Mouse (Mus musculus) cerebellum, adult 9-11 months (tissue): ENCODE measurements around the gene Ptpa.
A peak's percentile ranks its signal among the peaks of the same experiment; 100 is the strongest.

ENCODE experiments used
- DNase-seq: peaks from one replicate; pipeline ENCODE4 v3.0.0; 2022

Ptpa gene

GRCm38 (mm10) chr2:30402843-30403242 is 13.0 kb upstream of the Ptpa start:
- peak; percentile 65 for DNase-seq

GRCm38 (mm10) chr2:30403870-30404269 is 12.0 kb upstream of the Ptpa start:
- peak; percentile 53 for DNase-seq

GRCm38 (mm10) chr2:30407221-30407620 is 8.6 kb upstream of the Ptpa start:
- no peak for DNase-seq

DNA sequence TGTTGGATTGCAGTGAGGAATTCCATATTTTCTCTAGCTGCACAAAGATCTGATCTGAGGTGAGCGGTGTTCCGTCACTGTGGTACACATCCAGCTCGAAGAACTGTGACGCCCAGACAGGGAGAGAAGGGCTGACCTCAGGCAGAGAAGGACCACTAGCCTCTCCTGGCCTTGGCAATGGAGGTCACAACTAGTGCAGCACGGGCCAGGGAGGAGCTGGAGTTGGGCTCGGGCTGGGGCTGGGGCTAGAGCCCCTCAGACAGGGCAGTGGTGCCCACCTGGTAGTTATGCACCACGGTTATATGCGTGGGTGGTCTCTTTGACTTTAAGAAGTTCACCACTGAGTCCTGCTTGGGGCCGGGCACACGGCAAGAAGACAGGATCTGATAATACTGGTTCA is 8.1 kb upstream of the Ptpa start:
- no peak for DNase-seq

DNA sequence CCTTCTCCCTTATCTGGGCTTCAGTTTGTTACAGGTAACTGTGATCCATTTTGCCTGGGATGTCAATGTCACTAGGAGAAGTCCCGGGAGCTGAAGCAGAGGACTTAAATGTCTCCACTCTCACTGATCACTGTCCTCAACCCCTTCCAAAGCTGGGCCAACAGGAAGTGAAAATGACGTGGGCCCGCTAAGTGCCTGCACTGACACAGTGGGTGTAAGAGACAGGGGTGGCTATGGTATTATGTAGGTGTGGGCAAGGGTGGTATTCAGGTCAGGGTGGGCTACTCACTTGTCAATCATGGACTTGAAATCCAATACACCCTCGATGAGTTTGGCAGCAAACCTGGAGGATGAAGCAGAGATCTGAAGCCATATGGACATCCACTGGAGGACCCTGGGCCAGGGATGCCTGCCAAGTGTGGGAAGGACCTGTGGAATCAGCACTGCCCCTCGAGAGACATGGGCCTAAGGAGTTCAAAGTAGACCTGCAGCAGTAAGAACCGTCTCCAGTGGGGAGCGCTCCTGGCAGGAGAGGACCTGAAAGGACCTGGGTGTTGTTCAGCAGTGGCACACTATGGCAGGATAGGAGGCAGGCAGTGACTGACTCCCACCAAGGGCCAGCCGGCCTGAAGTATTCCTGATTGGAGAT is 7.3 kb upstream of the Ptpa start:
- DNase-seq: no peak

- no peak for DNase-seq
These were observed 6.2 kb upstream of the Ptpa start for GRCm38 (mm10) chr2:30409454-30410176.

DNA sequence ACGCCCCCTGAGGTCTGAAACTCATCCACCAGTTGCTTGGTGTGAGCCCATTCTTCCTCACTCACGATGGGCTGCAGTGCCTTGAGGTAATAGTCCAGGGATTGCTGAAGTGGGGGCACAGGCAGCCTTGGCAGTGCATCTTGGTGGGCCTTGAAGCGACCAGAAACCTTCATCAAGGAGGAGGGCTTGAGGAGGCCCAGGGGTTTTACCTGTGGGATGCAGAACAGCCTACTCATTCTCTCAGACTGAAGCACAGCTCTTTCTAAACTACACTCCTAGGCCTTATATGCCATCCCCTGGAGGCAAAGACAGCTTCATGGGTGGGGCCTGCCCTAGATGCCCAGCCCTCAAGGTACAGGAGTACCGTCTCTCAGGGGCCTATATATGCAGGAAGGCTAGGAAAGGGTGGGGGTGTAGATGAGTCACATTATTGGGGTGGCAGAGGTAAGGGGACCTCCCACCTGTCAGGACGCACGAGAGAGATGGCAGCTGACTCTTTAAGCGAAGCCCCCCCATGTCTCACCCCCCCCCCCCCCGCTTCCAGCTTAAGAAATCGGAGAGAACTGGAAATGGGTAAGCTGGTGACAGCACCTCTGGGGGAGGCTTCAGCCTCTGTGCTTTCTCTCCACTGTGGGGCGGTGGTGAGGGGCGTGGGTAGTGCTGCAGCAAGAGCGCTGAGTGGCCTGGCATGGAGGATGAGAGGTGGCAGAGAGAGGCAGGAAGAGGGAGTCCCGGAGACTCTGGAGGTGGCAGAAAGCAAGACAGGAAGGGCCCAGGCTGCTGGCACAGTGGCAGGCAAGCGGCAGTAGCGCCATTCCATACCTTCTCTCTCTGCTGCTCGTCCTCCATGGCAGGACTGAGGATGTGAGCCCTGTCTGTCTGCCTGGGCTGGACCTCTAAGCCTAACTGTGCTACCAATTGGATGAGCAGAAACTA is 2.5 kb upstream of the Ptpa start:
- peak; percentile 73 for DNase-seq

GRCm38 (mm10) chr2:30414101-30414500 is 1.7 kb upstream of the Ptpa start:
- DNase-seq: peak; percentile 79

GRCm38 (mm10) chr2:30414681-30415080 is 1.2 kb upstream of the Ptpa start:
- DNase-seq: peak; percentile 70

DNA sequence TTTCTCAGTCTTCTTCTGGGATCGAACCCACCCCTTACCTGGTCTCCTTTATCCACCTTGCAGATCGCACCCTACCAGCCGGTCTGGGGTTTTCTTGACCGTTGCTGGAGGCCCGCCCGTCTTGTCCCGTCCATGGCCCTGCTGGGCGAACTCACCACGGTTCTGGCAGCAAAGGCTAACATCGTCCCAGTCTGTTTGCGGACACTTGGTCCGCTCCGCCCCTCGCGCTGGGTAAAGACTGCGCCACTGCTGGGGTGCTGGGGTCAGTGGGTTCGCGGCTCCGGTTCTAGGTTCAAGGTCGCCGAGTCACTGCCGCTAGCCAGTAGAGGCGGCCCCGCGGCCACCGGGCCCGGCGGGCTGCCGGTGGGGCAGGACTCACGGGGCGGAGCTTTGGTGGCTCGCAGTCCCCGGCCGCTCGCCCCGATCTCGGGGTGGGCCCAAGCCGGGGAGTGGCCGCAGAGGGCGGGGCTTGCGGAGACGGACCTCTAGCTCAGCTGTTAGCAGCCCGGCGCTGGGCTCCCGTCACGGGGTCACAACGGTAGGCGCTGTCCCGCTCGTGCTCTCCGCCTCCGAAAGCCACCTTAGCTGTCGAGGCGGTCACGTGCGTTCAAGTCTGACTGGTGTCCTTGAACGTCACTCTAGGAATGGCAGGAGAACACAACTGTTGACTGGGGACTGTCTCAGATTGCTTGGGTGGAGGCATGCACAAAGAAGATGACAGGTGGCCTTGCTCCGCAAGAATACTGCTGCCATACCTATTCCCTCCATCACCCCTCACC is 493 bp upstream of the Ptpa start, which contains the start of gene Crat:
Gene Crat (minus strand): TSS at position 657 of the 779 bp plus-strand sequence.
- peak; percentile 97 for DNase-seq

GRCm38 (mm10) chr2:30416649-30416965 is 768 bp downstream of the Ptpa start:
- DNase-seq: no peak

GRCm38 (mm10) chr2:30417154-30417553 is 1.3 kb downstream of the Ptpa start:
- peak; percentile 45 for DNase-seq

- DNase-seq: peak; percentile 45
These were observed 1.8 kb downstream of the Ptpa start for GRCm38 (mm10) chr2:30417595-30418165.

- peak; percentile 50 for DNase-seq
These were observed 2.4 kb downstream of the Ptpa start for GRCm38 (mm10) chr2:30418259-30418658.

- peak; percentile 47 for DNase-seq
These were observed 3.3 kb downstream of the Ptpa start for GRCm38 (mm10) chr2:30419112-30419511.

GRCm38 (mm10) chr2:30421432-30421831 is 5.6 kb downstream of the Ptpa start:
- no peak for DNase-seq

DNA sequence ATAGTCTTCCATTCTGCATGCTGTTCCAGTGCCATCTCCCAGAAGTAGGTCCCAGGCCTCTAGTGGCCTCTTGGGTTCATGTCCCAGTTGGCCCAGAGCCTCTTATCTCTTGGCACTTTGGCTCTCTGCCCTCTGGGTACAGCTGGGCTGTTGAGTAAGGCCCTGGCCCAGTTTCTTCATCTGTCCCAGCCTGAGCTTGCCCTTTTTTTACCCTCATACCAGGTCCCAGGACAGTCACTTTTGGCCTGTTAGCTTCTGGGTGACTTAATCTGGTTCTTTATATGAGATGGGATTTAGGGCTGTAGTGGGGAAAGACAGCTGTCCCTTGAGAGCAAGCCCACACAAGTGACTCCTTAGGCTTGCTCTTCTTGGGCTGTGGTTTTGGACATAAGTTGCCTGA is 13.3 kb downstream of the Ptpa start:
- peak; percentile 67 for DNase-seq

- DNase-seq: peak; percentile 70
These were observed 19.7 kb downstream of the Ptpa start for GRCm38 (mm10) chr2:30435326-30436155.

GRCm38 (mm10) chr2:30436156-30436545 is 20.3 kb downstream of the Ptpa start:
- no peak for DNase-seq

DNA sequence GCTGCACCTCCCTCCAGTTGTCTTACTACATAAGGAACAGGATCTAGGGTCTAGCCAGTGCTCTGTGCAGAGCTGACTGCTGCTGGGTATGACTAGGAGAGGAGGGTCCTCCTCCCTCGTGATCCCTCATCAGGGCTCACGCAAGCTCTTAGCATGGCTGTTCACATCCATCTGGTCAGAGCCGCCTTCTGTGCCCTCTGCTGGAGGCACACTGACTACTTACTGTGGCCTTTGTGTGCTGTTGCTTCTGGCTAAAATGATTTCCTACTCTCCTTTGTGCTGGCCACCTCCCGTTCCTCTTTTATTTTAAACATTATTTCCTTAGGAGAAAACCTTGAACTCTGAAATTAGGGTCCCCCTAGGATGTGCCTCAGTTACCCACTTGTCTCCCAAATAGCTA is 21.0 kb downstream of the Ptpa start:
- no peak for DNase-seq

- DNase-seq: no peak
These were observed 22.0 kb downstream of the Ptpa start for GRCm38 (mm10) chr2:30437791-30438190.
